Mouse (Mus musculus) small intestine, adult 2 months (tissue): ENCODE results near the gene Nphp3. TPM values are rescaled to one million over a fixed set of nuclear protein-coding genes. Genes with fewer than 3 reads are reported as not detected.

Experiments
- H3K27ac ChIP-seq: fragments of 200-500 bp; 2 replicates; pipeline ENCODE4 v1.5.1; 2012; ENCODE audit warnings: low read depth, low read length, control low read depth, inconsistent platforms; ENCODE audit not compliant: insufficient read depth
- H3K27me3 ChIP-seq: fragments of 200-500 bp; 2 replicates; pipeline ENCODE4 v1.6.1; 2012; ENCODE audit warnings: mild to moderate bottlenecking, moderate library complexity, low read length, inconsistent platforms; ENCODE audit not compliant: control insufficient read depth, insufficient read depth
- H3K36me3 ChIP-seq: fragments of 200-500 bp; 2 replicates; pipeline ENCODE4 v1.6.1; 2012; ENCODE audit warnings: mild to moderate bottlenecking, low read length, control low read depth, inconsistent platforms; ENCODE audit not compliant: control insufficient read depth, insufficient read depth
- H3K4me1 ChIP-seq: fragments of 200-500 bp; 2 replicates; pipeline ENCODE4 v1.6.1; 2012; ENCODE audit warnings: low read length, inconsistent platforms, mixed read lengths; ENCODE audit not compliant: control insufficient read depth, insufficient read depth, insufficient read length
- H3K4me3 ChIP-seq: fragments of 200-500 bp; 2 replicates; pipeline ENCODE4 v1.5.1; 2012; ENCODE audit warnings: low read depth, mild to moderate bottlenecking, control low read depth, inconsistent platforms, low read length, moderate library complexity
- CTCF ChIP-seq: fragments of 200-500 bp; IDR thresholded peaks from 2 replicates; pipeline ENCODE4 v1.5.1; 2012; ENCODE audit warnings: low read depth, mild to moderate bottlenecking, control low read depth, inconsistent platforms, low read length, moderate library complexity, mixed read lengths; ENCODE audit not compliant: insufficient replicate concordance, insufficient read length; ENCODE audit errors: extremely low read depth
- POLR2A ChIP-seq: fragments of 200-500 bp; IDR thresholded peaks from 2 replicates; pipeline ENCODE4 v1.6.1; 2012; ENCODE audit warnings: low read depth, mild to moderate bottlenecking, control low read depth, inconsistent platforms, low read length, moderate library complexity
- WGBS: fragments of 180-500 bp; shearing (Covaris S2); methylation state at CpG from one replicate; pipeline ENCODE4 v1.1.7; 2018; 5-methylcytosine and 5-hydroxymethylcytosine counted together
- polyA plus RNA-seq: library from polyadenylated mRNA; depleted of rRNA; stranded (reverse); fragments of >200 nt; gene quantifications from 2 replicates; pipeline ENCODE4 v1.2.3, GENCODE M21; 2012

Nphp3 gene
- polyA plus RNA-seq, 1 experiment: 3.5 TPM

DNA sequence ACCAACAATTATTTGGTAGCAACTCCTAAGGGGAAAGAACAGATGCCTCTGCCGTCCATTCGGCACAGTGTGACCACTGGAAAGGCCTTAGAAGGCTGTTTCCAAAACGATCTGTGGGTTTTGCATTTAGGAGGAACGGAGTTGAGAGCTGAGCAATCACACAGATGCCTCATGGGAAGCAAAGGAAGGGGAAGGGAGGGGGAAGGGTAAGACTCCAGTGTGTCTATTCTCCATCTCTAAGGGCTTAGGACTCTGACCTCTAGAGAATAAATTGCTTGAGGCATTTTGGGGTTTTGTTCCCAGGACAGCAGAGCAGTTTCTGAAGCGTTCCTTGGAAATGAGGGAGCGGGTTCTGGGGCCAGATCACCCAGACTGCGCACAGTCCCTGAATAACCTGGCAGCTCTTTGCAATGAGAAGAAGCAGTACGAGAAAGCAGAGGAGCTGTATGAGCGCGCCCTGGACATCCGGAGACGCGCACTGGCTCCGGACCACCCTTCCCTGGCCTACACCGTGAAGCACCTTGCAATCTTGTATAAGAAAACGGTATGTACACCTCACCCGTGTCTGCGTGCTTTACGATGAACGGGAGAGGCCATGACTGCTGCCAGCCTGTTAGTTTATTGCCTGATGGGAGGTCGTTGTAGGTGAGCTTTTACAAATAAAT is 36.8 kb downstream of the Nphp3 start:
- no peaks in the 10 kb centered on the region for H3K4me1 ChIP-seq
- H3K27ac ChIP-seq: no peak overlapping the region
- H3K4me3 ChIP-seq: no peak overlapping the region
- 89% methylated on average over 21 of the region's 21 CpGs for WGBS
- TF ChIP-seq CTCF: no peak
- TF ChIP-seq POLR2A: no peak
- peaks cover 3% of the 10 kb centered on the region for H3K36me3 ChIP-seq
- no peaks in the 10 kb centered on the region for H3K27me3 ChIP-seq

DNA sequence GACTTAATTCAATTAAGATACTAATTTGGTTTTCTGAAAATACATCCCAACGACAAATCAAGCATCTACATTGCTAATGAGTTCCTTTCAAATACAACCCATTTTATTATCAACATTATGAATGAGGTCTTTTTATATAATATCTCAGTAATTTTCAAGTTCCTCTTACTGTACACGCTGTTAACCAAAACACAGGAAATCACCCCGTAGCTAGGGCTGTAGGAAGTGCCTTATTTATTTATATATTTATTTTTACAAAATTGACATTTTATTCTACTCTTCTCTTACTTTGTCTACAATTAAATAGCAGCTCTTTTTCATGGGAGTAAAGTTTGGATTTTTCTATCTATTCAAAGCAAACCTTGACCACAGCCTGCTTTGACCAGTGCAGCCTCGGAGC is 37.4 kb downstream of the Nphp3 start:
- WGBS: 78% methylated on average over 4 of the region's 4 CpGs
- Histone ChIP-seq H3K4me3 (no peak overlapping the region), H3K27ac (no peak overlapping the region), H3K27me3 (no peaks in the 10 kb centered on the region), H3K36me3 (peaks cover 3% of the 10 kb centered on the region), H3K4me1 (no peaks in the 10 kb centered on the region)
- TF ChIP-seq CTCF (no peak), POLR2A (no peak)

DNA sequence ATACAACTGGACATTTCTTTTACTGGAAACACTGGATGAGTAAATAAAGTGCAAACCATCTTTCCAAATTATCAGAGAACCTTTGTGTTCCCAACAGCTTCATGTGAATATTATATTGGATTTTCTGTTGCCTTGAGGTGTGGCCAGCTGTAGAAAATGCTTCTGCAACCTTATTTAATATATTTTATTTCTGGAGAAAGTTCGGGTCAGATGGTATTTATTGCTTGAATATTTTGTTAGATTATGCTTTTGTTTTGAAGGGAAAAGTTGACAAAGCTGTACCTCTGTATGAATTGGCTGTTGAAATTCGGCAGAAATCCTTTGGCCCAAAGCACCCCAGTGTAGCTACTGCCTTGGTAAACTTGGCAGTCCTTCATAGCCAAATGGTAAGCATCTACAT is 38.0 kb downstream of the Nphp3 start, which contains the start of gene Gm28305:
Gene Gm28305 (plus strand): TSS at position 301 of the 400 bp plus-strand sequence.
- 62% methylated on average over 2 of the region's 2 CpGs for WGBS
- Histone ChIP-seq H3K4me1 (no peaks in the 10 kb centered on the region), H3K4me3 (no peak within 1 kb of the TSS), H3K27ac (no peak within 1 kb of the TSS), H3K36me3 (peaks cover 3% of the 10 kb centered on the region), H3K27me3 (no peaks in the 10 kb centered on the region)
- no peak for TF ChIP-seq POLR2A
- TF ChIP-seq CTCF: no peak

DNA sequence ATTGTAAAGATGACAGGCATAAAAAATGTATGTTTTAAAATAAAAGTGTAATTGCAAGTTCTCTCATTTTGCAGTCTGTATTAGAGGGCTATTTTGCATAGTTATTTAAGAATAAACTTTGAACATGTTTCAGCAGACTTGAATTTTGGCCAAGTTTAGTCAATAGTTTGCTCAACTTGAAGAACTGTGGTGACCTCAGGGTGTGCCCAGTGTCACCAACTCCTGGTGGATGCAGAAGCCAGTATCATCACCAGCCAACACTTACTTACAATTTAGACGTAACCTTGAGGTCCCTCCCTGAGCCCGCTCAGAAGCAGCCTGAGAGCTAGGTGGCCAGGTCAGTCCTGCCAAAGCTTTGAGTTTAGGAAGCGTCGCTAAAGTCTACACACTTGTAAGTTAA is 41.3 kb downstream of the Nphp3 start:
- H3K4me1 ChIP-seq: no peaks in the 10 kb centered on the region
- no peak overlapping the region for H3K27ac ChIP-seq
- no peaks in the 10 kb centered on the region for H3K27me3 ChIP-seq
- no peak overlapping the region for H3K4me3 ChIP-seq
- no peak for TF ChIP-seq POLR2A
- TF ChIP-seq CTCF: no peak
- peaks cover 27% of the 10 kb centered on the region for H3K36me3 ChIP-seq
- WGBS: 85% methylated on average over 4 of the region's 4 CpGs

DNA sequence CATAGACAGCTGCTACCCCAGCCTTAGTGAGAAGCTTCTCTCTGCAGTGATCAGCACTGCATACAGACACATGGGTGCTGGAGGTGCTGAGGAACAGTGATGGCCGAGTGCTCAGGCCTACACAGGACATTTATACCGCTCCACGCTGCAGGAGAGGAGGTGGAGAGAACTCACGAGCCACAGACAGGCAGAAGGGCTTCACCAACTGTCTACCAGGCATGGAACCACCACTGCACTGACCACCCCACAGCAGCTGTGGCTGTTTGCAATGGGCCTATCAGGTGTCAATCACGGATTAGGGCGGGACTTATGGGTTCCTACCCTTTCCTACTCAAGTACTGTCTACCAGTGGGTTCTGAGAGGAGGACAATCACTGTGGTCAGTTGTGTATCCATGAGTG is 48.7 kb downstream of the Nphp3 start:
- H3K36me3 ChIP-seq: peaks cover 75% of the 10 kb centered on the region
- no peaks in the 10 kb centered on the region for H3K27me3 ChIP-seq
- TF ChIP-seq POLR2A (no peak), CTCF (no peak)
- no peak overlapping the region for H3K27ac ChIP-seq
- 92% methylated on average over 6 of the region's 6 CpGs for WGBS
- H3K4me3 ChIP-seq: no peak overlapping the region
- no peaks in the 10 kb centered on the region for H3K4me1 ChIP-seq

DNA sequence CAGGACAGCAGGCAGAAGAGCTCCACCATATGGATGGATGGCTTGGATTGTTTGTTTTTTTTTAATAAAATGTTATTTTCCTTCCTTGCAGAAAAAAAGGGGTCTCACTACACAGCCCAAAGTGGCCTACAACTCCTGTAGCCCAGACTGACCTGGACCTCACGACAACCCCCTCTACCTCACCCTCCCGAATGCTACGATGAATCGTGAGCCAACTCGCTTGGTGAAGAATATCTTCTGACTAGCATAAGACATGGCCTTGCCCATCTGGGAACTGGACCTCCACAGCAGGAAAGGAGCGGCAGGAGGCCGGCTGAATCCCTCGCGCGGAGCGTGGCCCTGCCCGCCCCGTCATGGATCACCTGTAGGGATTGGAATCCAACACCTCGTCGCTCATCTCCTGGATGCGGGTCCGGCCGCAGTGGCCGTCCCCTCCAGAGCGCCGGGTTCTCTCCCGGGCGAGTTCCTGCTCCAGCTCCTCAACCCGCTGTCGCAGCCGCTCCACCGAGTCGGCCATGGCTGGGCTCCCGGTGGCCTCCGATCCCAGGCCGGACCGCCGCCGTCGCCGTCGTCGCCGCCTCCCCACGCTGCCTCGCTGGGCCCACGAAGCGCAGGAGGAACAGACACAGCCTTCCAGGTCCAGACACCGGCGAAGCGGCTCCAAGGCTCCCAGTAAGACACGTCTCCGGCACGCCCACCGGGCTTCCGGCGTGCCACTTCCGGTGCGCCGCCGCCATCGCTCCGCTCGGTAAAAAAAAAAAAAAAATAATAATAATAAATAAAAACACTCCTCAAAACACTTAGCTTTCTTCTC is 60.3 kb downstream of the Nphp3 start, which contains the start of gene Uba5:
Gene Uba5 (minus strand): TSS at position 705 of the 814 bp plus-strand sequence.
- under 1% methylated on average over 59 of the region's 59 CpGs for WGBS
- TF ChIP-seq CTCF: no peak
- TF ChIP-seq POLR2A: peak; percentile 63; the same call in 1 of the 2 replicates
- H3K27ac ChIP-seq: peak within 1 kb of the TSS; percentile 87
- H3K4me3 ChIP-seq: peak within 1 kb of the TSS; percentile 97
- peaks cover 13% of the 10 kb centered on the region for H3K36me3 ChIP-seq
- H3K4me1 ChIP-seq: no peaks in the 10 kb centered on the region
- no peaks in the 10 kb centered on the region for H3K27me3 ChIP-seq

DNA sequence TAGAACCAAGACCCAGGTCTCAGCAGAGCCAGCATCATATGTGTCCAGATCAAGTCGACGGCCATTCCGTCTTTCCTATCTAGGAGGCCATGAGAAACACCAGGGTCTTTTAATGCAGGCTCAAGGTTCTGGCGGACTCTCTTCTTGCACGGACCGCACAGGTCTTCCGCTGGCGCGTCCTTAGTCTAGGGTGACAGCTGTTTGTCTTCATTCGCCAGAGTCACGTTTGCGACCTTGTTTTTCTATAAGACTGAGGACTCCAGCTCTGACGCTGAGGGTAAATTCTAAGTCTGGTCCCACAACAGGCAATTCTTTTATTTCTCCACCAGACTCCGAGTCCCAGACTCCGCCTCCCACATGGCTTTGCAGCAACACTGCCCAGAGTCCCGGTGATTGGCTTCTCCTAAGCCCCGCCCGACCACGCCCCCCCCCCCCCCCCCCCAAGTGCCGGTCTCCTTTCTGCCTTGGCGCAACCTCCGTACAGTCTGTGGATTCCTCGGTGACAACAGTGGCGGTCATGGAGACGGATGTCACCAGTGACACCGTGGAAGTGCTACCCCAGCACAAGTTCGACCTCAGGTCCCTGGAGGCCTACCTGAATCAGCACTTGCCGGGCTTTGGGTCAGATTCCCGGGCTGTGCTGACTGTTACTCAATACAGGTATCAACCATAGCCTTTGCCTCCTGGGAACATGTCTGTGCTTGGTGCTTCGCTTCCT is 61.1 kb downstream of the Nphp3 start, which contains the start of gene Acad11:
Gene Acad11 (plus strand): TSS at position 134 of the 718 bp plus-strand sequence.
- Histone ChIP-seq H3K27ac (peak within 1 kb of the TSS; percentile 87), H3K4me1 (no peaks in the 10 kb centered on the region), H3K4me3 (peak within 1 kb of the TSS; percentile 97), H3K27me3 (no peaks in the 10 kb centered on the region), H3K36me3 (peaks cover 8% of the 10 kb centered on the region; the same call in 1 of the 2 replicates)
- no peak for TF ChIP-seq CTCF
- TF ChIP-seq POLR2A: peak; percentile 64; the same call in 1 of the 2 replicates
- WGBS: 0% methylated on average over 30 of the region's 30 CpGs
